Mouse (Mus musculus) hindbrain, embryonic 10.5 days (tissue): ENCODE data around the gene Gm17349. TPM values are rescaled to one million over a fixed set of nuclear protein-coding genes. Genes with fewer than 3 reads are reported as not detected.

ENCODE experiments used
- DNase-seq: peaks from one replicate; pipeline ENCODE4 v3.0.0-alpha.2; 2017; ENCODE audit warnings: low spot score
- H3K27ac ChIP-seq: fragments of 300-500 bp; sonication (generic); 2 replicates; pipeline ENCODE4 v1.5.1; 2016; ENCODE audit warnings: mild to moderate bottlenecking, moderate library complexity
- H3K27me3 ChIP-seq: fragments of 300-500 bp; sonication (generic); 2 replicates; pipeline ENCODE4 v1.6.1; 2016; ENCODE audit warnings: mild to moderate bottlenecking; ENCODE audit not compliant: poor library complexity, insufficient read depth, severe bottlenecking
- H3K36me3 ChIP-seq: fragments of 300-500 bp; sonication (generic); 2 replicates; pipeline ENCODE4 v1.6.1; 2016; ENCODE audit warnings: mild to moderate bottlenecking, moderate library complexity
- H3K4me1 ChIP-seq: fragments of 300-500 bp; sonication (generic); replicated peaks from 2 replicates; pipeline ENCODE4 v1.6.1; 2016; ENCODE audit warnings: mild to moderate bottlenecking
- H3K4me3 ChIP-seq: fragments of 300-500 bp; sonication (generic); 2 replicates; pipeline ENCODE4 v1.5.1; 2016; ENCODE audit warnings: mild to moderate bottlenecking, moderate library complexity
- H3K9me3 ChIP-seq: fragments of 300-500 bp; sonication (generic); 2 replicates; pipeline ENCODE4 v1.6.1; 2016; ENCODE audit warnings: mild to moderate bottlenecking, moderate library complexity
- WGBS: fragments of 180-500 bp; shearing (Covaris S2); methylation state at CpG from one replicate; pipeline ENCODE4 v1.1.7; 2016; 5-methylcytosine and 5-hydroxymethylcytosine counted together
- polyA plus RNA-seq: library from polyadenylated mRNA; unstranded; fragments of >200 nt; fragmentation: Nextera tagmentation; extraction: Ambion mirVana; gene quantifications from 2 replicates; pipeline ENCODE4 v1.2.1, GENCODE M21; 2016

The Gm17349 gene
- polyA plus RNA-seq, 1 experiment from 2014 or later, result not detected

GRCm38 (mm10) chr15:99725341-99726155 lies 20.3 kb upstream of the Gm17349 start, which contains the start of gene Cox14:
Gene Cox14 (plus strand): TSS chr15:99725618.
- no peaks in the 10 kb centered on the region for H3K27me3 ChIP-seq
- H3K4me1 ChIP-seq, result peaks cover 52% of the 10 kb centered on the region
- peak; percentile 96 for DNase-seq
- H3K9me3 ChIP-seq, result peaks cover 8% of the 10 kb centered on the region
- peak within 1 kb of the TSS; percentile 95 for H3K27ac ChIP-seq
- peaks cover 59% of the 10 kb centered on the region for H3K36me3 ChIP-seq
- WGBS, result under 1% methylated on average over 65 of the region's 68 CpGs
- H3K4me3 ChIP-seq, result peak within 1 kb of the TSS; percentile 98

- H3K4me3 ChIP-seq, result peak overlapping the region; percentile 98
- no peaks in the 10 kb centered on the region for H3K27me3 ChIP-seq
- peak; percentile 64 for DNase-seq
- H3K36me3 ChIP-seq, result peaks cover 61% of the 10 kb centered on the region
- peaks cover 8% of the 10 kb centered on the region for H3K9me3 ChIP-seq
- H3K27ac ChIP-seq, result peak overlapping the region; percentile 95
- peaks cover 52% of the 10 kb centered on the region for H3K4me1 ChIP-seq
- 10% methylated on average over 16 of the region's 16 CpGs for WGBS
These were observed 19.2 kb upstream of the Gm17349 start for GRCm38 (mm10) chr15:99724292-99725021.

DNA sequence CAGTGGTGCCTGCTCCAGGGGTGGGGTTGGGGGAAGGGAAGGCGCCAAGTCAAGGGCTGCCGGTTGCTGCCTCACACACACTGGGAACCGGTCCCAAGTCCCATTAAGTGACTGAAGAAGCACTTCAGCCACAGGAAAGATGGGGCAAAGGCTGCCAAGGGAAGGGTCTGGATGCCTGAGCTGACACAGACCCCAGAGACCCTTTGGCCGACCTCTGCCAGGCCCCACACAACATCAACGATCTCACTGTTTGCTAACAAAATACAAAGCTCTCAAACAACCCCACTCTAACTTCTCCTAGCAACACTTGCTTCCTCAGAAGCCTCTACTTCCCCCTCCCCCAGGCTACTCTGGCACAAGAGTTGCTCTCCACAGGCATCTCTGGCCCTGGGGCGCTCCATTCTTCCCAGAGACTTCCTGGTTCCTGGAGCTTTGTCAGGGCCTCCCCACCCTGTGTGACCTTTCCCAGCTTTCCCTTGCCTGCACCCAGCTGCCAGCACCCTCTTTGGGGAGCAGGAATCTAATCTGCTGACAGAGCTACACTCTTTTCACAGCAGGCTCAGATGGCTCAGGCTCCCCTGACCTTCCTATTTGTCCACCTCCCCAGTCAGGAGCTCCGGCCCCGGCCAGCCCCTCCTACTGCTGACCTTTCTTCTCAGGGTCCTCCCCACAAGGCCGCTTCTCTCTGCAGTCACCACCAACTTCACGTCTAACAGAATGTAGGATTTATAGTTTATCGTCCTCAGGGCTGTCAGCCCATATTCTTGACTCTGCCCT lies 18.4 kb upstream of the Gm17349 start:
- WGBS, result 7% methylated on average over 11 of the region's 11 CpGs
- peak; percentile 60 for DNase-seq
- H3K4me1 ChIP-seq, result peaks cover 52% of the 10 kb centered on the region
- H3K27me3 ChIP-seq, result no peaks in the 10 kb centered on the region
- H3K4me3 ChIP-seq, result peak overlapping the region; percentile 98
- H3K9me3 ChIP-seq, result peaks cover 1% of the 10 kb centered on the region; the same call in 1 of the 2 replicates
- H3K27ac ChIP-seq, result peak overlapping the region; percentile 95
- peaks cover 60% of the 10 kb centered on the region for H3K36me3 ChIP-seq

- 45% methylated on average over 10 of the region's 10 CpGs for WGBS
- peaks cover 60% of the 10 kb centered on the region for H3K36me3 ChIP-seq
These were observed 17.8 kb upstream of the Gm17349 start for GRCm38 (mm10) chr15:99723120-99723514.

GRCm38 (mm10) chr15:99721921-99722743 lies 16.8 kb upstream of the Gm17349 start:
- Histone ChIP-seq H3K36me3 (peaks cover 62% of the 10 kb centered on the region), H3K27ac (no peak overlapping the region), H3K4me3 (no peak overlapping the region), H3K4me1 (peaks cover 60% of the 10 kb centered on the region), H3K9me3 (no peaks in the 10 kb centered on the region), H3K27me3 (no peaks in the 10 kb centered on the region)
- no peak for DNase-seq
- 78% methylated on average over 25 of the region's 25 CpGs for WGBS

More at GRCm38 (mm10) chr15:99723120-99723514, 17.8 kb upstream of the Gm17349 start:
- Histone ChIP-seq H3K4me3 (peak overlapping the region; percentile 9; the same call in 1 of the 2 replicates), H3K4me1 (peaks cover 58% of the 10 kb centered on the region), H3K27ac (peak overlapping the region; percentile 95), H3K27me3 (no peaks in the 10 kb centered on the region), H3K9me3 (no peaks in the 10 kb centered on the region)
- DNase-seq, result peak; percentile 27

DNA sequence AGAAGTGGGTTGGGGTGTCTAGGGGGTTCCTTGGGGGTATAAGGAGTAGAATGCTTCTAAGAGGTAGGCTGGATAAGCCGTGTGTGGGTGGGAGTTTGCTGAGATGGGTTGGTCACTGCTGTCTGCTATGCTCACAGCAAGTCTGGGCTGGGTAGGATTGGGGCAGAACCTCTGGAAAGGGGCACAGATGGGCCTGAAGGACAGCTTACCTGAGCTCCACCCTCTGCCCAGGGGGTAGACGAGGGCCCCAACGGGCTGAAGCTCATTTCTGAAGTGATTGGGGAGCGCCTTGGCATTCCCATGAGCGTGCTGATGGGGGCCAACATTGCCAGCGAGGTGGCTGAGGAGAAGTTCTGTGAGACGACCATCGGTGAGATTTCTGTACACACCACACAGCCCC lies 14.6 kb upstream of the Gm17349 start:
- Histone ChIP-seq H3K27ac (no peak overlapping the region), H3K9me3 (no peaks in the 10 kb centered on the region), H3K27me3 (no peaks in the 10 kb centered on the region), H3K4me1 (peaks cover 51% of the 10 kb centered on the region), H3K4me3 (no peak overlapping the region), H3K36me3 (peaks cover 83% of the 10 kb centered on the region)
- DNase-seq, result no peak
- 75% methylated on average over 8 of the region's 8 CpGs for WGBS

DNA sequence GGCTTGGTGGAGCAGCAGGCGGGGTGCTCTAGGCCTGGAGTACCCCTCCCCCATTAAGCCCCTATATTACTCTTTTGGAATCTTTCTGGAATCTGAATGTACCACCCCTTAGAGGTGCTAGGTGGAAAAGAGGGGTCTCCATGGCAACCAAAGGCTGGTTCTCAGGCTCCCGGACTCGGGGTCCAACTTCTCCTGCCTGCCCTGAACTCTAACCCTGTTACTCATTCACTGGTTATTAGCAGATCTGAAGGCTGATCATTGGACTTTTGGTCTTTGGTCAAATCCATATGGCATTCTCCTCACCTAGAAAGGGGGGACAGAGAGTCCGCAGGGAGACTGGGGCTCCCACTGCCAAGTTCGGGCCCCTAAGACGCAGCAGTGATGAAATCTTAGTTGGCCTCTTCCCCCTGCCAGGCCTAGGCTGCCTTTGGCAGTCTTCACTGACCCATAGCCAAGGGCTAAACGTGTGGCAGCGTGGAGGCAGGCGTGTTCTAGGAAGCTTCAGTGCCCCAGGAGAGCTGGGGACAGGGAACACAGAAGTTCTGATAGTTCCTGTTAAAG lies 13.3 kb upstream of the Gm17349 start:
- no peak for DNase-seq
- Histone ChIP-seq H3K9me3 (no peaks in the 10 kb centered on the region), H3K27me3 (no peaks in the 10 kb centered on the region), H3K36me3 (peaks cover 96% of the 10 kb centered on the region), H3K27ac (no peak overlapping the region), H3K4me1 (peaks cover 45% of the 10 kb centered on the region), H3K4me3 (no peak overlapping the region)
- 82% methylated on average over 9 of the region's 9 CpGs for WGBS

GRCm38 (mm10) chr15:99717386-99718334 lies 12.4 kb upstream of the Gm17349 start, which contains the start of gene Gpd1:
Gene Gpd1 (plus strand): TSS chr15:99717515.
- peaks cover 97% of the 10 kb centered on the region for H3K36me3 ChIP-seq
- DNase-seq, result no peak
- 72% methylated on average over 26 of the region's 26 CpGs for WGBS
- no peak within 1 kb of the TSS for H3K27ac ChIP-seq
- H3K9me3 ChIP-seq, result no peaks in the 10 kb centered on the region
- H3K27me3 ChIP-seq, result no peaks in the 10 kb centered on the region
- peaks cover 45% of the 10 kb centered on the region for H3K4me1 ChIP-seq
- no peak within 1 kb of the TSS for H3K4me3 ChIP-seq

DNA sequence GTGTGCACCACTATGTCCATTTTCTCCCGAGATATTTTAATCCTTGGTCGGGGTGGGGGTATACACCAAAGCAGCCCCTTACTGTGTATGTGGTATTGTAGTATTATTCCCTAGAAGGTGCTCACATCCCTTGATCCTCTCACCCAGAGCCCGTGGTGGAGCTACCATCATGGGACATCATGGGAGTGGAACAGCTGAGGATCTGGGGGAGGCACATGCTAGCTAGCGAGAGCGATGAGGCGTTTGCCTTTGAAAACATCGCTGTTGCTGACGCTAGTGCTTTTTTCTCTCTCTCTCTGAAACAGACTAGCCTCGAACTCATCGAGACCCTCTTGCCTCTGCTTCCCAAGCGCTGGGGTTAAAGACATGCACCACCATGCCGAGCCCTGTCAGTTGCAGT lies 11.5 kb upstream of the Gm17349 start:
- H3K4me3 ChIP-seq, result no peak overlapping the region
- H3K36me3 ChIP-seq, result peaks cover 97% of the 10 kb centered on the region
- H3K4me1 ChIP-seq, result peaks cover 42% of the 10 kb centered on the region
- H3K9me3 ChIP-seq, result no peaks in the 10 kb centered on the region
- H3K27ac ChIP-seq, result no peak overlapping the region
- DNase-seq, result no peak
- no peaks in the 10 kb centered on the region for H3K27me3 ChIP-seq
- WGBS, result 90% methylated on average over 12 of the region's 12 CpGs

GRCm38 (mm10) chr15:99715982-99716746 lies 10.9 kb upstream of the Gm17349 start:
- peaks cover 97% of the 10 kb centered on the region for H3K36me3 ChIP-seq
- H3K27me3 ChIP-seq, result no peaks in the 10 kb centered on the region
- DNase-seq, result no peak
- H3K4me1 ChIP-seq, result peaks cover 40% of the 10 kb centered on the region
- peak overlapping the region; percentile 53; the same call in 1 of the 2 replicates for H3K27ac ChIP-seq
- H3K4me3 ChIP-seq, result no peak overlapping the region
- WGBS, result 68% methylated on average over 11 of the region's 11 CpGs
- H3K9me3 ChIP-seq, result no peaks in the 10 kb centered on the region
